Mouse (Mus musculus) CH12.LX (cell line): Measurements from ENCODE around the gene Tgtp2. TPM values are rescaled to one million over a fixed set of nuclear protein-coding genes. Genes with fewer than 3 reads are reported as not detected.
"Not testable (repeated sequence)": the region's sequence is repeated elsewhere in the genome, so short reads cannot be mapped to it uniquely, and the experiment has no call there.

Experiments used
- DNase-seq: peaks from one replicate; pipeline ENCODE4 v3.0.0-alpha.2; 2013; ENCODE audit errors: extremely low read depth
- H3K27ac ChIP-seq: 2 replicates; pipeline ENCODE4 v1.5.1; 2012; ENCODE audit warnings: low read depth, mild to moderate bottlenecking, control low read depth, moderate library complexity; ENCODE audit not compliant: insufficient read depth
- H3K27me3 ChIP-seq: replicated peaks from 2 replicates; pipeline ENCODE3; 2012; ENCODE audit warnings: inconsistent platforms
- H3K36me3 ChIP-seq, 2 experiments: replicated peaks in 1 of 2; 2 replicates each; pipeline versions ENCODE3 to v1.6.1; 2012; ENCODE audit warnings: inconsistent platforms in 1 of 2, low read length in 1 of 2, mild to moderate bottlenecking in 1 of 2, mixed read lengths in 1 of 2, moderate library complexity in 1 of 2; ENCODE audit not compliant: control insufficient read depth in 1 of 2, insufficient read depth in 1 of 2
- H3K4me1 ChIP-seq, 2 experiments: 2 replicates each; pipeline ENCODE4 v1.6.1; 2012; ENCODE audit warnings: inconsistent platforms in 1 of 2, moderate library complexity in 1 of 2; ENCODE audit not compliant: insufficient read depth in 2 of 2, control insufficient read depth in 1 of 2
- H3K4me2 ChIP-seq: 2 replicates; pipeline ENCODE4 v1.6.1; 2012; ENCODE audit warnings: low read depth, mild to moderate bottlenecking, control low read depth; ENCODE audit not compliant: poor library complexity, insufficient read depth, severe bottlenecking
- H3K4me3 ChIP-seq, 3 experiments: fragments of 150-350 bp in 1 of 3; sonication (generic) in 1 of 3; replicated peaks in 1 of 3; 2 replicates each; pipeline versions ENCODE3 to v1.5.1; 2011 to 2012; ENCODE audit warnings: low read depth in 2 of 3, low read length in 2 of 3, mild to moderate bottlenecking in 2 of 3, moderate library complexity in 2 of 3, control low read depth in 1 of 3, improper control_type of control experiment in 1 of 3, inconsistent platforms in 1 of 3, mixed read lengths in 1 of 3; ENCODE audit not compliant: poor library complexity in 1 of 3
- H3K79me2 ChIP-seq: replicated peaks from 2 replicates; pipeline ENCODE4 v1.6.1; 2012; ENCODE audit warnings: mild to moderate bottlenecking, moderate library complexity; ENCODE audit not compliant: control insufficient read depth, poor library complexity, insufficient read depth, severe bottlenecking; ENCODE audit errors: extremely low read depth
- H3K9ac ChIP-seq: 2 replicates; pipeline ENCODE4 v1.6.1; 2012; ENCODE audit warnings: low read depth, mild to moderate bottlenecking, control low read depth, moderate library complexity; ENCODE audit not compliant: insufficient read depth
- H3K9me3 ChIP-seq: replicated peaks from 2 replicates; pipeline ENCODE3; 2012; ENCODE audit warnings: low read length, inconsistent platforms, mixed read lengths
- E2F4 ChIP-seq: IDR thresholded peaks from 2 replicates; pipeline ENCODE4 v1.6.1; 2011; ENCODE audit warnings: low read depth, low read length, improper control_type of control experiment; ENCODE audit not compliant: insufficient replicate concordance
- TCF12 ChIP-seq: IDR thresholded peaks from 2 replicates; pipeline ENCODE4 v1.6.1; 2014; ENCODE audit warnings: low read depth, mild to moderate bottlenecking, inconsistent platforms, low read length, improper control_type of control experiment
- USF1 ChIP-seq: IDR thresholded peaks from 2 replicates; pipeline ENCODE4 v1.6.1; 2014; ENCODE audit warnings: low read depth, mild to moderate bottlenecking, inconsistent platforms, low read length, improper control_type of control experiment
- dilution Hi-C: fragments of 300-500 bp; cut with MboI; formaldehyde crosslinking; loops from 2 replicates; pipeline ENCODE4 v1.14.3; 2020; ENCODE audit warnings: low sequenced_read_pairs; ENCODE audit not compliant: extremely low pct_unique_long_range_greater_than_20kb, extremely low pct_ligation_motif_present
- in situ Hi-C: fragments of 300-500 bp; cut with MboI; formaldehyde crosslinking; loops from 3 replicates; pipeline ENCODE4 v1.14.3; 2019; ENCODE audit warnings: low sequenced_read_pairs, low pct_ligation_motif_present, low pct_unique_long_range_greater_than_20kb, mixed read lengths
- polyA plus RNA-seq: library from polyadenylated mRNA; unstranded; fragments of >175 nt; gene quantifications from 2 replicates; pipeline ENCODE4 v1.2.1, GENCODE M21; 2012; ENCODE audit warnings: low read depth; ENCODE audit not compliant: insufficient read length
- total RNA-seq, 2 experiments: library from RNA; depleted of rRNA; stranded (reverse); fragments of 300-350 nt in 1 of 2; fragments of >200 nt in 1 of 2; gene quantifications; 2 replicates each; pipeline ENCODE4 v1.2.3; 2012 to 2014

Gene Tgtp2
- total and polyA plus RNA-seq, 3 experiments = 0.07 TPM; not detected in 2

GRCm38 (mm10) chr11:49068358-49068757 is 4.4 kb upstream of the Tgtp2 start:
- no peaks in the 10 kb centered on the region for H3K27me3 ChIP-seq
- H3K36me3 ChIP-seq = no peaks in the 10 kb centered on the region
- H3K9me3 ChIP-seq = no peaks in the 10 kb centered on the region
- H3K4me3 ChIP-seq = no peak overlapping the region
- H3K27ac ChIP-seq = no peak overlapping the region
- H3K79me2 ChIP-seq = no peaks in the 10 kb centered on the region
- no peak overlapping the region for H3K9ac ChIP-seq
- dilution Hi-C loops = no loop called here
- TF ChIP-seq USF1 (no peak), TCF12 (no peak), E2F4 (no peak)
- TF ChIP-seq, all 38 proteins: peak for 0
- H3K4me2 ChIP-seq = no peak overlapping the region
- in situ Hi-C loops = no loop called here
- peaks cover 0 to 18% of the 10 kb centered on the region in 2 experiments; a peak in 3 of 4 replicates for H3K4me1 ChIP-seq
- no peak for DNase-seq

GRCm38 (mm10) chr11:49061865-49062264 is 2.1 kb downstream of the Tgtp2 start:
- H3K9ac ChIP-seq, H3K4me1 ChIP-seq, in situ Hi-C loops, DNase-seq, dilution Hi-C loops, H3K27me3 ChIP-seq, H3K4me2 ChIP-seq, H3K36me3 ChIP-seq, H3K4me3 ChIP-seq, H3K27ac ChIP-seq, H3K9me3 ChIP-seq, H3K79me2 ChIP-seq: not testable (repeated sequence)

- H3K79me2 ChIP-seq, in situ Hi-C loops, H3K4me1 ChIP-seq, H3K4me3 ChIP-seq, DNase-seq, H3K36me3 ChIP-seq, H3K4me2 ChIP-seq, H3K9me3 ChIP-seq, H3K27ac ChIP-seq, H3K27me3 ChIP-seq, dilution Hi-C loops, H3K9ac ChIP-seq: not testable (repeated sequence)
These were observed 3.9 kb downstream of the Tgtp2 start for GRCm38 (mm10) chr11:49060061-49060460.

GRCm38 (mm10) chr11:49051894-49052293 is 12.1 kb downstream of the Tgtp2 start:
- dilution Hi-C loops, H3K79me2 ChIP-seq, H3K4me3 ChIP-seq: not testable (repeated sequence)

GRCm38 (mm10) chr11:49051093-49051891 is 12.7 kb downstream of the Tgtp2 start, which contains the start of gene 9930111J21Rik2:
9930111J21Rik2 (minus strand) TSS chr11:49051242.
- dilution Hi-C loops, H3K4me1 ChIP-seq, H3K4me2 ChIP-seq, H3K79me2 ChIP-seq, H3K27me3 ChIP-seq, H3K27ac ChIP-seq, H3K9ac ChIP-seq, in situ Hi-C loops, H3K4me3 ChIP-seq, DNase-seq, H3K9me3 ChIP-seq, H3K36me3 ChIP-seq: not testable (repeated sequence)

More at GRCm38 (mm10) chr11:49051894-49052293, 12.1 kb downstream of the Tgtp2 start:
- DNase-seq, H3K9ac ChIP-seq, H3K27ac ChIP-seq, H3K36me3 ChIP-seq, in situ Hi-C loops, H3K4me2 ChIP-seq, H3K27me3 ChIP-seq, H3K9me3 ChIP-seq, H3K4me1 ChIP-seq: not testable (repeated sequence)

- not testable (repeated sequence) for DNase-seq, H3K79me2 ChIP-seq
These were observed 13.9 kb downstream of the Tgtp2 start for GRCm38 (mm10) chr11:49050064-49050463.

More at GRCm38 (mm10) chr11:49050064-49050463, 13.9 kb downstream of the Tgtp2 start:
- H3K27me3 ChIP-seq, H3K9ac ChIP-seq, H3K4me2 ChIP-seq, dilution Hi-C loops, H3K9me3 ChIP-seq, H3K27ac ChIP-seq, H3K4me3 ChIP-seq, H3K4me1 ChIP-seq, H3K36me3 ChIP-seq, in situ Hi-C loops: not testable (repeated sequence)
